Mouse (Mus musculus) liver, adult 2 months (tissue): ENCODE measurements around the gene Ica1. TPM values are rescaled to one million over a fixed set of nuclear protein-coding genes. Genes with fewer than 3 reads are reported as not detected.

Source experiments
- DNase-seq: peaks from one replicate; pipeline ENCODE4 v3.0.0-alpha.2; 2011; ENCODE audit warnings: low read depth, low spot score; ENCODE audit errors: extremely low read depth
- H3K27ac ChIP-seq: fragments of 200-500 bp; replicated peaks from 2 replicates; pipeline ENCODE4 v1.5.1; 2012; ENCODE audit warnings: low read depth, mild to moderate bottlenecking, control low read depth, inconsistent platforms, low read length; ENCODE audit not compliant: insufficient read depth
- H3K27me3 ChIP-seq: fragments of 200-500 bp; 2 replicates; pipeline ENCODE4 v1.6.1; 2012; ENCODE audit warnings: mild to moderate bottlenecking, moderate library complexity, low read length, inconsistent platforms; ENCODE audit not compliant: control insufficient read depth, insufficient read depth
- H3K36me3 ChIP-seq: fragments of 200-500 bp; 2 replicates; pipeline ENCODE4 v1.6.1; 2012; ENCODE audit warnings: low read length, inconsistent platforms; ENCODE audit not compliant: control insufficient read depth, insufficient read depth
- H3K4me1 ChIP-seq: fragments of 200-500 bp; 2 replicates; pipeline ENCODE4 v1.6.1; 2011; ENCODE audit warnings: low read length; ENCODE audit not compliant: control insufficient read depth, insufficient read depth
- H3K4me3 ChIP-seq: fragments of 200-500 bp; 2 replicates; pipeline ENCODE4 v1.5.1; 2011; ENCODE audit warnings: low read depth, mild to moderate bottlenecking, control low read depth, low read length, moderate library complexity; ENCODE audit not compliant: insufficient read depth
- H3K79me2 ChIP-seq: fragments of 200-500 bp; 2 replicates; pipeline ENCODE4 v1.6.1; 2012; ENCODE audit warnings: inconsistent platforms, mild to moderate bottlenecking, low read length, moderate library complexity; ENCODE audit not compliant: control insufficient read depth, insufficient read depth
- H3K9ac ChIP-seq: fragments of 200-500 bp; 2 replicates; pipeline ENCODE4 v1.6.1; 2012; ENCODE audit warnings: low read depth, mild to moderate bottlenecking, control low read depth, inconsistent platforms, low read length
- CTCF ChIP-seq: fragments of 200-500 bp; IDR thresholded peaks from 2 replicates; pipeline ENCODE4 v1.5.1; 2011; ENCODE audit warnings: low read depth, low read length, control low read depth
- POLR2A ChIP-seq: fragments of 200-500 bp; IDR thresholded peaks from 2 replicates; pipeline ENCODE4 v1.6.1; 2011; ENCODE audit warnings: low read length, control low read depth; ENCODE audit not compliant: insufficient read depth; ENCODE audit errors: extremely low read depth
- WGBS: fragments of 180-500 bp; shearing (Covaris S2); methylation state at CpG from one replicate; pipeline ENCODE4 v1.1.7; 2018; 5-methylcytosine and 5-hydroxymethylcytosine counted together
- polyA plus RNA-seq: library from polyadenylated mRNA; depleted of rRNA; stranded (reverse); fragments of >200 nt; gene quantifications from 2 replicates; pipeline ENCODE4 v1.2.3, GENCODE M21; 2012
- total RNA-seq: library from RNA; depleted of rRNA; stranded (reverse); fragments of >200 nt; gene quantifications from 2 replicates; pipeline ENCODE4 v1.2.3, GENCODE M21; 2014

Ica1 gene
- total and polyA plus RNA-seq, 2 experiments, result 0.84 to 2.9 TPM

DNA sequence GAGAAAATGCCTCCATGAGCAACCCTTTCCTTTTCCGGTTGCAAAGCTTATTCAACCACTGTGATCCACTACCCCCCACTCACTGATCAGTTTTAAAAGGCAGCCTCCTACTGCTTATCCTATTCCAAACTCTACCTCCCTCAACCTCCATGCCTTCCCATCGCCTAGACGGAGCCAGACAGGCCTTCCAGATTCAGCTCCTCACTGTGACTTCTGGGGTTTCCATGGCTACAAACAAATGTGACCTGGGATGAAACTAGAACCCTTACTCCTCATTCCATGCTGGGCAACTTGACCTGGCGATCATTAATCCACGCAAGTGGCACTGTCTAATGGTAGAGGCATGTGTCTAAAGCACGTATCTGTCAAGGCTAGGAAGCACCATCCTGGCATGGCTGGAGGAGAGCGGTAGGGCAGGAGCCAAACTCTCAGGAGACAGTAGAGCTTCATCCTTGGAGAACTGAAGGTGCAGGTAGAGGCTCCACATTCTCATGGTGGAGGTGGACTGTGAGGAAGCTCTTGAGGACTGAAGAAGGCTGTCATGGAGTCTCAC is 149.5 kb downstream of the Ica1 start:
- no peaks in the 10 kb centered on the region for H3K36me3 ChIP-seq
- TF ChIP-seq CTCF (no peak), POLR2A (no peak)
- DNase-seq, result no peak
- H3K4me1 ChIP-seq, result no peaks in the 10 kb centered on the region
- no peak overlapping the region for H3K4me3 ChIP-seq
- no peak overlapping the region for H3K9ac ChIP-seq
- no peak overlapping the region for H3K27ac ChIP-seq
- no peaks in the 10 kb centered on the region for H3K27me3 ChIP-seq
- WGBS, result 88% methylated on average over 7 of the region's 7 CpGs
- H3K79me2 ChIP-seq, result no peaks in the 10 kb centered on the region

DNA sequence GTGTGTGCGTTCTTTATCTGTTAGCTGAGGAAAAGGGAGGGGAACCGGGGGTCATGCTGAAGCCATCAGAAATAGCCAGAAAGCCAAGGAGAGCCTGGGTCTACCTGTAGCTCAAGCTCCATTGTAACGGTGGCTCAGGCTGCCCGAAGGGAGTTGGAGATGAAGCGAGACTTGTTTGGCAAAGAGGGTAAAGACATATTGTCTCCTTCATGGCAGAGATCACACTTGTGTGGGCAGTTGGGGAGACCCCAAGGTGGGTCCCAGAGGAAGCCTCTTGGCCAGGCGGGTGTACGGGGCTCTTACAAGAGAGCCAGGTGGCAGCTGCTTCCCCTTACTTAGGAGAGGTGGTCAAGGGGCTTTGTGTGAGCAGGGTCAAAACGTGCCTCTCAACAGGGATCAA is 150.1 kb downstream of the Ica1 start:
- Histone ChIP-seq H3K9ac (no peak overlapping the region), H3K4me1 (no peaks in the 10 kb centered on the region), H3K79me2 (no peaks in the 10 kb centered on the region), H3K27me3 (no peaks in the 10 kb centered on the region), H3K36me3 (no peaks in the 10 kb centered on the region), H3K27ac (no peak overlapping the region), H3K4me3 (no peak overlapping the region)
- no peak for TF ChIP-seq CTCF
- TF ChIP-seq POLR2A, result no peak
- 89% methylated on average over 8 of the region's 8 CpGs for WGBS
- no peak for DNase-seq

DNA sequence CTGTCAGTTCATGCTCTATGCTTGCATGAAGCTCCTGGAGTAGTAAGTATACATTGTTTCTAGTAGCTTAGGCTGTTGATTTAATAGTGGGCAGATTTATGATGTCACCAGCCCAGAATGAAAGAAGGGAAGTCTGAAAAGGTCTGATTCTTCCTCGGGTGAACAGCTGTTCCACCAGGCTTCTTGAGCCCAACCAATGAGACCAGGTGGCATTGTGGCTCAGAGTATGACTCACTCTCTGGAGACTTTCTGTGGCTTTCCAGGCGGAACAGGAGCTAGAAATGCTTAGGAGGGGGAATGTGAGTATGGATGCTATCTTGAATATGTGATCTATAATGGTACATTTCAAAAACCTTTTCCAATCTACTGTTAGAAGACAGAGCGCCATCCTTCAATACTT is 155.2 kb downstream of the Ica1 start:
- Histone ChIP-seq H3K79me2 (no peaks in the 10 kb centered on the region), H3K9ac (no peak overlapping the region), H3K27me3 (no peaks in the 10 kb centered on the region), H3K36me3 (no peaks in the 10 kb centered on the region), H3K4me3 (no peak overlapping the region), H3K27ac (no peak overlapping the region), H3K4me1 (no peaks in the 10 kb centered on the region)
- no peak for DNase-seq
- no peak for TF ChIP-seq CTCF
- no peak for TF ChIP-seq POLR2A
- 89% methylated on average over 3 of the region's 3 CpGs for WGBS

DNA sequence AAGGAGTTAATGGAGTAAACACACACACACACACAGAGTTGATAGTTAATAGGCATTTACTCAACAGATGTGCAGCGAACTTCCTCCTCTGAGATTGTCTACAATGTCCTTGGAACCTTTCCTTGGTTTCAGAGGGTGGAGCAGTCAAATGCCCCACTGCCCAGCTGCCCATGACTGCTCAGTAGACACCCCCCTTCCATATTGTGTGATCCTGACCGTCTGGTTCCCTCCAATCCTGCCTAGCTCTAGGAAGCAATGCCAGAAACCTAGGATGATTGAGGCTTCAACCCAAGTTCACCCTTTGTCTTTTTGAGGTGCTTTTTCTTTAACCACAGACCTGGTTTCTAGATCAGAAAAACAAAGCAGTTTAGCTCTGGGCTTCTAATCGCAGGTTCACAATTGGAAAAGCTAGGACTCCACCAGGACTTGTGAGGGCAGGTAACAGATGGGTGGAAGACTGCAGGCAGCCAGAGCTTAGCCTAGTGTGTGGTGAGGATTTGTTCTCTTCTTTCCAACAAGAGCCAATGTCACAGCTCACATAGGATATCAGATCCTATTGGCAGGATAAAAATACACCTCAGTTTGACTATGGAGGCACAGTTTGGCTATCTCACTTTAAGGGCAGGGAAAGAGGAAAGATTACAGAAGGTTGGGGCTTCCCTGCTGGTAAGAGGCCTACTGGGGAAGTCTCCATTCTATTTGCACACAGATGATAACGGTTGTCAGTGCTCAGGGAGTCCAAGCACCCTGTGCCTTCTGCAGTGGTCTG is 158.5 kb downstream of the Ica1 start:
- H3K79me2 ChIP-seq, result no peaks in the 10 kb centered on the region
- no peaks in the 10 kb centered on the region for H3K4me1 ChIP-seq
- no peak overlapping the region for H3K27ac ChIP-seq
- H3K36me3 ChIP-seq, result no peaks in the 10 kb centered on the region
- H3K27me3 ChIP-seq, result no peaks in the 10 kb centered on the region
- TF ChIP-seq POLR2A (no peak), CTCF (no peak)
- 71% methylated on average over 4 of the region's 4 CpGs for WGBS
- no peak for DNase-seq
- no peak overlapping the region for H3K4me3 ChIP-seq
- no peak overlapping the region for H3K9ac ChIP-seq

DNA sequence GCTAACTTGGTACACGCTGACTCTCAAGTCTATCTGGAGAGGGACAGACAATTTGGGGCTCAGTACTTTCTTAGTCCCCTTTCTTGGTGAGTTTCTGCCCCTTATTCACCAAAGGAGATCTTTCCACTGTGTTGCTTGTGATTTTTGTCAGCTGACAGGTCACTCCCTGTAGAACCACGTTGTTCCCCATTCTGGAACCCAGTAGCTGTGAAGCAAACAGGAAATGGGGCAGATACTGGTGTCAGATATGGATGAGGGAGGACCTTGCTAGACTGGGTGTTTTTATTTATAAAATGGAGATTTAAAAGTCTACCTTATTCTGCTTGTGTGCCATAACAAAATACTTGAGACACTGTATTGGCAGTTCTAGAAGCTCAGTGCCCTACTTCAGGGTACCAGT is 160.9 kb downstream of the Ica1 start:
- no peak for DNase-seq
- Histone ChIP-seq H3K27me3 (no peaks in the 10 kb centered on the region), H3K36me3 (no peaks in the 10 kb centered on the region), H3K4me3 (no peak overlapping the region), H3K9ac (no peak overlapping the region), H3K27ac (no peak overlapping the region), H3K79me2 (no peaks in the 10 kb centered on the region), H3K4me1 (no peaks in the 10 kb centered on the region)
- TF ChIP-seq CTCF (no peak), POLR2A (no peak)
- 77% methylated on average over 2 of the region's 2 CpGs for WGBS

DNA sequence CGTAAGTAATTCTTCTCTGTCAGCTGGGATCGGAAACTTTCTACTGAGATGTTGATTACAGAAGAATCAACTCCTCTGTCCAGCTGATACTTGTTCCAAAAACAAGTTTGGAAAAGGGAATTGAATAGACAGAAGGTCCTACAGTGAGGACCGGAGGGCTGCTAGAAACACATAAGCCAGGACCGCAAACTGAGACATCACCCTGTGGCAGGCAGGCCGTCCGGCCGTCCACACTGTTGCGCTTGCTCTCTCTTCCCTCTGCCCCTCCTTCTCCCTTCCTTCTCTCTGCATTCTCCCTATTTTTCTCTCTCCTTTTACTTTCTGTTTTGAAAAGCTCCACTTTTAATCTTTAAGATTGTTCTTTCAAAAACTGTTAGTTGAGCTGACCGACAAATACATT is 186.6 kb downstream of the Ica1 start:
- Histone ChIP-seq H3K36me3 (peaks cover 16% of the 10 kb centered on the region), H3K27me3 (no peaks in the 10 kb centered on the region), H3K4me1 (no peaks in the 10 kb centered on the region), H3K79me2 (no peaks in the 10 kb centered on the region), H3K9ac (no peak overlapping the region), H3K27ac (no peak overlapping the region), H3K4me3 (no peak overlapping the region)
- TF ChIP-seq CTCF, result no peak
- TF ChIP-seq POLR2A, result no peak
- WGBS, result 91% methylated on average over 9 of the region's 9 CpGs
- no peak for DNase-seq
